Mouse (Mus musculus): ENCODE data around the gene Wdr78. TPM values are rescaled to one million over a fixed set of nuclear protein-coding genes. Genes with fewer than 3 reads are reported as not detected.

Wdr78 gene
- polyA plus RNA-seq (2012; rRNA removed) (5.4 and 7.0 TPM in 2 replicates), polyA plus RNA-seq (2014; fragmentation: Nextera tagmentation; extraction: Ambion mirVana) (3.4 and 4.4 TPM in 2 replicates)

GRCm38 (mm10) chr4:103114184-103115111 lies at the start of gene Wdr78, which contains the start of gene Mier1:
TSS of gene Wdr78 (minus strand) at chr4:103114555.
TSS of gene Mier1 (plus strand) at chr4:103114390.
- TF ChIP-seq POLR2A (IDR thresholded peaks at IDR 0.05; ENCODE audit: borderline replicate concordance, extremely low read depth, insufficient read depth, insufficient read length) = no peak; the same call in 1 of the 2 replicates
- ATAC-seq (ENCODE audit: low FRiP score, low read depth) (peak; percentile 99), DNase-seq (ENCODE audit: low spot score) (peak; percentile 98)
- peaks cover 10% of the 10 kb centered on the region; the same call in 1 of the 2 replicates for H3K4me1 ChIP-seq (ENCODE audit: control insufficient read depth, insufficient read depth, low read length)
- H3K27me3 ChIP-seq (ENCODE audit: control insufficient read depth, insufficient read depth, low read length) = no peaks in the 10 kb centered on the region
- peak within 1 kb of the TSS; percentile 99 for H3K27ac ChIP-seq (replicated peaks; ENCODE audit: low read depth, low read length)
- peak within 1 kb of the TSS; percentile 76 for H3K4me2 ChIP-seq (replicated peaks; ENCODE audit: low read depth, low read length, severe bottlenecking)
- H3K9me3 ChIP-seq (ENCODE audit: control insufficient read depth, low read length) = no peaks in the 10 kb centered on the region
- under 1% methylated on average over 54 of the region's 90 CpGs for WGBS
- peak within 1 kb of the TSS; percentile 81 for H3K9ac ChIP-seq (ENCODE audit: low read depth, low read length, severe bottlenecking)
- 0 out of 2 replicates have a peak, but pooled peaks cover 5% of the 10 kb centered on the region for H3K36me3 ChIP-seq (ENCODE audit: control insufficient read depth, insufficient read depth, low read length)
- peak within 1 kb of the TSS; percentile 70 for H3K4me3 ChIP-seq (replicated peaks; ENCODE audit: low read length)

- Histone ChIP-seq H3K27ac (replicated peaks; ENCODE audit: low read depth, low read length) (no peak overlapping the region), H3K4me3 (replicated peaks; ENCODE audit: low read length) (no peak overlapping the region), H3K27me3 (ENCODE audit: control insufficient read depth, insufficient read depth, low read length) (no peaks in the 10 kb centered on the region), H3K9ac (ENCODE audit: low read depth, low read length, severe bottlenecking) (no peak overlapping the region), H3K4me2 (replicated peaks; ENCODE audit: low read depth, low read length, severe bottlenecking) (no peak overlapping the region), H3K9me3 (ENCODE audit: control insufficient read depth, low read length) (no peaks in the 10 kb centered on the region), H3K4me1 (ENCODE audit: control insufficient read depth, insufficient read depth, low read length) (no peaks in the 10 kb centered on the region), H3K36me3 (ENCODE audit: control insufficient read depth, insufficient read depth, low read length) (peaks cover 73% of the 10 kb centered on the region)
- DNase-seq (ENCODE audit: low spot score) (no peak), ATAC-seq (ENCODE audit: low FRiP score, low read depth) (no peak)
- no peak for TF ChIP-seq POLR2A (IDR thresholded peaks at IDR 0.05; ENCODE audit: borderline replicate concordance, extremely low read depth, insufficient read depth, insufficient read length)
- 87% methylated on average over 4 of the region's 4 CpGs for WGBS
Measured at GRCm38 (mm10) chr4:103158781-103159180, 44.4 kb upstream of the Wdr78 start.

DNA sequence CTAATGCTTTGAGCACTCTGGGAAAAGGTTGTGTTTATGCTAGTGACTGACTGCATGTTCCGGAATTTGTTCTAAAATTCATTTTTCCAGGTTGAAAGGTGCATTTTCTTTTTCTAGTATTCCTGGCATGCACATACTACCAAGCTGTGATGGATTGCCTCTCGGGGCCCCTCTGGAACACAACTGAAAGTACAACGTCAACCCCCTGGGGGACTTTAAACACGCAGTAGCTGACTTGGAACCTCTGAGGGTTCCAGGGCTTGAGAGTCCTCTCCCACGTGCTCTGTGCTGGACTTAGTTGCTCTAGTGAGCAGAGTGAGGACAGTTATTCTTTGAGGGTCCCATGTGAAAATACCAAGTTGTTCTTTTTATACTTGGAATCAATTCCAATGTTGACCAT lies 37.6 kb upstream of the Wdr78 start:
- Histone ChIP-seq H3K4me2 (replicated peaks; ENCODE audit: low read depth, low read length, severe bottlenecking) (no peak overlapping the region), H3K27ac (replicated peaks; ENCODE audit: low read depth, low read length) (no peak overlapping the region), H3K9ac (ENCODE audit: low read depth, low read length, severe bottlenecking) (no peak overlapping the region), H3K4me1 (ENCODE audit: control insufficient read depth, insufficient read depth, low read length) (no peaks in the 10 kb centered on the region), H3K36me3 (ENCODE audit: control insufficient read depth, insufficient read depth, low read length) (peaks cover 79% of the 10 kb centered on the region), H3K27me3 (ENCODE audit: control insufficient read depth, insufficient read depth, low read length) (no peaks in the 10 kb centered on the region), H3K9me3 (ENCODE audit: control insufficient read depth, low read length) (no peaks in the 10 kb centered on the region), H3K4me3 (replicated peaks; ENCODE audit: low read length) (no peak overlapping the region)
- ATAC-seq (ENCODE audit: low FRiP score, low read depth) (no peak), DNase-seq (ENCODE audit: low spot score) (no peak)
- TF ChIP-seq POLR2A (IDR thresholded peaks at IDR 0.05; ENCODE audit: borderline replicate concordance, extremely low read depth, insufficient read depth, insufficient read length) = no peak
- 81% methylated on average over 5 of the region's 5 CpGs for WGBS

DNA sequence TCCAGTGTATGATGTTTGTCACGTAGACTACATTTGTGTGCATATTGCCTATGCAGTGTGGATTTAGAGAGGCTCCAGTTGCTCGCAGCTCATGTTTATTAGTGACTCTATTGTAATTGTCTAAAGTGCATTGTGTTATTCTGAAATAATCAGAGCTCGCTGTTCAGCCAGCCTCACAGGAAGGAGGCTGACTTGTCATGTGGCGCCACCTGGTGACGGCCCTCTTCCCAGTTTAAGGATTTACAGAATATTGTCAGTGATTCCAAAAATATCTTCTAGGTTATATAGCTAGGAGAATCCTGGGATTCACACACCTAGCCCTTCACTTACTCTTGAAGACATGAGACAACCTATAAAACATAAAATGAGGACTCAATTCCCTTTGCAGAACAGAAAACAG lies 32.0 kb upstream of the Wdr78 start:
- TF ChIP-seq POLR2A (IDR thresholded peaks at IDR 0.05; ENCODE audit: borderline replicate concordance, extremely low read depth, insufficient read depth, insufficient read length) = no peak
- Histone ChIP-seq H3K27ac (replicated peaks; ENCODE audit: low read depth, low read length) (no peak overlapping the region), H3K4me1 (ENCODE audit: control insufficient read depth, insufficient read depth, low read length) (no peaks in the 10 kb centered on the region), H3K36me3 (ENCODE audit: control insufficient read depth, insufficient read depth, low read length) (peaks cover 74% of the 10 kb centered on the region), H3K9ac (ENCODE audit: low read depth, low read length, severe bottlenecking) (no peak overlapping the region), H3K27me3 (ENCODE audit: control insufficient read depth, insufficient read depth, low read length) (no peaks in the 10 kb centered on the region), H3K9me3 (ENCODE audit: control insufficient read depth, low read length) (no peaks in the 10 kb centered on the region), H3K4me2 (replicated peaks; ENCODE audit: low read depth, low read length, severe bottlenecking) (no peak overlapping the region), H3K4me3 (replicated peaks; ENCODE audit: low read length) (no peak overlapping the region)
- peak; percentile 41; the same call in 1 of the 2 replicates for ATAC-seq (ENCODE audit: low FRiP score, low read depth)
- peak; percentile 82 for DNase-seq (ENCODE audit: low spot score)
- WGBS = 45% methylated on average over 5 of the region's 5 CpGs

DNA sequence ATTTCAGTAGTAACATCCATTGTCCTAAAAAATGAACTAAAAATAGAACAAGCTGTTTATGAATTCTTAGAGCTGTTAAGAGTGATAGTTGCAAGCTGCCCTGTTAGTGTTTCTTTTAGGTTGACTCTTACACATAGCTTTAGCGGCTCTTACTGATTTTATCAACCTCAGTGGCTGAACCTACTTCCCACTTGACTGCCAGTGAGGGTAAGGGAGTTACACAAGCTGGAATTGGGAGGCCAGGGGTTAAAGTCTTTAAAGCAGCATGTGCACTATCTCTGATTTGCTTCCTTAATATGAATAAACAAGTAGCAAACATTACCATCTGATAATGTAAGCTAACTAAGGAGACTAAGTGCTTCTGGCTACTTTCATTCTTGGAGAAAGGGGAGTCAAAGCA lies 22.6 kb upstream of the Wdr78 start:
- H3K27me3 ChIP-seq (ENCODE audit: control insufficient read depth, insufficient read depth, low read length) = no peaks in the 10 kb centered on the region
- no peak overlapping the region for H3K9ac ChIP-seq (ENCODE audit: low read depth, low read length, severe bottlenecking)
- no peak for TF ChIP-seq POLR2A (IDR thresholded peaks at IDR 0.05; ENCODE audit: borderline replicate concordance, extremely low read depth, insufficient read depth, insufficient read length)
- no peak overlapping the region for H3K4me3 ChIP-seq (replicated peaks; ENCODE audit: low read length)
- ATAC-seq (ENCODE audit: low FRiP score, low read depth) (no peak), DNase-seq (ENCODE audit: low spot score) (no peak)
- no peaks in the 10 kb centered on the region for H3K4me1 ChIP-seq (ENCODE audit: control insufficient read depth, insufficient read depth, low read length)
- WGBS = 81% methylated on average over 1 of the region's 1 CpGs
- H3K36me3 ChIP-seq (ENCODE audit: control insufficient read depth, insufficient read depth, low read length) = peaks cover 50% of the 10 kb centered on the region
- no peaks in the 10 kb centered on the region for H3K9me3 ChIP-seq (ENCODE audit: control insufficient read depth, low read length)
- no peak overlapping the region for H3K27ac ChIP-seq (replicated peaks; ENCODE audit: low read depth, low read length)
- H3K4me2 ChIP-seq (replicated peaks; ENCODE audit: low read depth, low read length, severe bottlenecking) = no peak overlapping the region

Measured in limb, embryonic 14.5 days (tissue).